Mouse (Mus musculus) lung, postnatal 14 days (tissue): ENCODE measurements around the gene Kcnh8.

ENCODE experiments used
- DNase-seq: peaks from one replicate; pipeline ENCODE4 v3.0.0; 2021

The Kcnh8 gene

GRCm38 (mm10) chr17:52873195-52873594 is 270.7 kb downstream of the Kcnh8 start:
- no peak for DNase-seq

DNA sequence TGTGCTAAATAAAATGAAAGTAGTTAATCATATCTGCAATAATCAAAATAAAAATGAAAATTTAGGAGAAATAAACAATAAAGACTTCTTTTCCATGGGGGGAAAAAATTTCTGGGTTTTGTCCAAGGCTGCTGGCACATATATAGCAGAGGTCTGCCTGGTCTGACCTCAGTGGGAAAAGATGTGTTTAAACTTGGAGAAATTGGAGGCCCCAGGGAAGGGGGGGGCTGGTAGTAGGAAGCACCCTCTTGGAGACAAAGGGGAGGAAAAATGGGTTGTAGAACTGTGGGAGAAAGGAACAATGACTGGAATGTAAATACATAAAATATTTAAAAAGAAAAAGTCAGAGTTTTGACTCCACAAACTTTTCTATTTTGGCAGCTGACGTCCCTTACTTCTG is 276.5 kb downstream of the Kcnh8 start:
- no peak for DNase-seq

- DNase-seq: peak; percentile 3
Measured at GRCm38 (mm10) chr17:52880051-52880450, 277.5 kb downstream of the Kcnh8 start.

- peak; percentile 24 for DNase-seq
Measured at GRCm38 (mm10) chr17:52885210-52885609, 282.7 kb downstream of the Kcnh8 start.

DNA sequence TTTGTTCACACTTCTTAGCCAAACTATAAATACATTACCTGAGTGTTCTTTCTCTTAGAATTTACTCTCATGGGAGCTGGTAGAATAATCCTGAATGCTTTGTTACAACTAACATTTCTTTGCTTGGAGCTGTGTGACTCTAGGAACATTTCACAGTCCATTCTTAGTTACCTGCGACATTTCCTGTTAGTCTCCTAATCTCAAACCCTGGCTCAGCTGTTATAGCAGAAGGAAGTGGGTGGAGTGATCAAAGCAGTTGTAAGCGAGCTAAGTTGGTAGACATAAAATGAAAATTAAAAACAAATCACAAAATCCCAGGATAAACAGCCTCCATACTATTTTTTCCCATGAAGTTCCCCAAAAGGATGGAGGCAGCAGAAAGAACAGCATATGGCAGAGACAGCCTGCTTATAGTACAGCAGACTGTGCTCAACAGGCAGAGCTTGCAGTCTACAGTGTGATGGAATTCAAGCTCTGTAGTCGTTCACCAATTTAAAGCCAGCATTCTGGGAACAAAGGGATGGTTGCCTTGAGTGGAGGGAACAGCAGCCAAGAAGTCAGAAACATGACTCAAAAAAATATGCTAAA is 318.1 kb downstream of the Kcnh8 start:
- DNase-seq: no peak

GRCm38 (mm10) chr17:52943966-52944365 is 341.5 kb downstream of the Kcnh8 start:
- DNase-seq: no peak

GRCm38 (mm10) chr17:52972735-52973134 is 370.2 kb downstream of the Kcnh8 start:
- no peak for DNase-seq

- no peak for DNase-seq
Measured at GRCm38 (mm10) chr17:52980958-52981357, 378.4 kb downstream of the Kcnh8 start.
